Mouse (Mus musculus) cerebellum, adult 11 months (tissue): Measurements from ENCODE around the gene Cyb561d1.
"Not testable (repeated sequence)": the region's sequence is repeated elsewhere in the genome, so short reads cannot be mapped to it uniquely, and the experiment has no call there.

Experiments
- DNase-seq: peaks from one replicate; pipeline ENCODE4 v3.0.0; 2022

Cyb561d1 gene

DNA sequence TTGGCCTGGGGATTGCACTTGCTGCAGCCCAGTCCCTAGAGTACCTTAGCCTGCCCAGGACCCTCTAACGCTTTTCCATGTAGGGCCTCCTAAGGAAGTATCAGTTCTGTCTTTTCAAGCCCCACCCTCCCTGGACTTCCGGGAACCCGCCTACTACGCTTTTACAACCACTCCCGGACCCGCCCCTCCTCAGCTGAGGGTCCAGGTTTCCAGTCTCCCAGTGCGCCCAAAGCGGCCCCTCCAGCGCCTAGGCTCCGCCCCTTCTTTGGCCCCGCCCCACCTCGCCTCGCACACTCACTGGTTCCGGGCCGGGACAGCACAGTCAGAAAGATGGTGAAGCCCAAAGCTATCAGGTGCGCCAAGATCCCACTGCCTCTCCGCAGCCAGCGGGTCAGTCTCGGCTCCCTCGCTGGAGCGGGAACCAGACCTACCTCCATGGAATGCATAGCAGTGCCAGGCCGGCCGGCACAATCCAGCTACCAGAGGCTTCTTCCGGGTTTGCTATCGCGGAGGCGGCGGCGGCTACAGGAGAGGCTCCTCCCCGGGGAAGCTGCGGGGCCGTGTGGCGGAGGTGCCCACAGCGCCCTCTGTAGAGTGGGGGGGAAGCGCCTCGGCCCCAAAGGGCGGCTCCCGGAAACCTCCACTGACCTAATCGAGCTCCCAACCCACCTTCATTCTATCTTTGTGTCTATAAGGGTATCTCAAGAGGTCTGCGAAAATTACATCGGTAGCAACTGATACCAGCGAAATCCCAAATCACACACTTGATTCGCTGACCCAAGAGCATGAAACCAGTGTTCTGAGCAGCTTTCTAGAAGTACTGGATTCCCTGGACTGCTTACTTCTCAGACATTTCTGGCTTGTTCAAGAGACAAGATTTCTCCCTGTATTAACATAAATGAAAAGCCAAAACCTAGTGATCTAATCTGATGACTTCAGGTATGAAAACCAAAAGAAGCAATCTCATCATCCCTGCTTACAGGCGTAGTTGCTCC is at the start of gene Cyb561d1:
TSS of gene Cyb561d1 (minus strand) at position 884 of the 995 bp plus-strand sequence.
- DNase-seq, result peak; percentile 87

DNA sequence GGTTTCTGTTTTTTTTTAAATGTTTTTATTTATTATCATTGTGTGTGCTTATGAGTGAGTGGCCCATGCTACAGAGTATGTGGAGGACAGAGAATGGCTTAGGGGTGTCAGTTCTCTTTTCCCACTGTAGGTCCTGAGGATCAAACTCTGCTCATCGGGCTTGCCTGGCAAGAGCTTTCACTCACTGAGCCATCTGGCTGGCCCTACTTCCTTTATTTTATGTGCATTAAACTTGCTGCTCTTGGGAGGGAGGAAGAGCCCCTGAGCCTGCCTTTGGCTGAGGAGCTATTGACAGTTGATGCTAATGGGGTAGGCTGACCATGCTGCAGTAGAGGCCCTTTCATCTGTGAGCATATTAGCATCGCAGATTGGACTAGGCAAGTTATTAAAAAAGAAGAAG is 45.8 kb upstream of the Cyb561d1 start:
- no peak for DNase-seq

DNA sequence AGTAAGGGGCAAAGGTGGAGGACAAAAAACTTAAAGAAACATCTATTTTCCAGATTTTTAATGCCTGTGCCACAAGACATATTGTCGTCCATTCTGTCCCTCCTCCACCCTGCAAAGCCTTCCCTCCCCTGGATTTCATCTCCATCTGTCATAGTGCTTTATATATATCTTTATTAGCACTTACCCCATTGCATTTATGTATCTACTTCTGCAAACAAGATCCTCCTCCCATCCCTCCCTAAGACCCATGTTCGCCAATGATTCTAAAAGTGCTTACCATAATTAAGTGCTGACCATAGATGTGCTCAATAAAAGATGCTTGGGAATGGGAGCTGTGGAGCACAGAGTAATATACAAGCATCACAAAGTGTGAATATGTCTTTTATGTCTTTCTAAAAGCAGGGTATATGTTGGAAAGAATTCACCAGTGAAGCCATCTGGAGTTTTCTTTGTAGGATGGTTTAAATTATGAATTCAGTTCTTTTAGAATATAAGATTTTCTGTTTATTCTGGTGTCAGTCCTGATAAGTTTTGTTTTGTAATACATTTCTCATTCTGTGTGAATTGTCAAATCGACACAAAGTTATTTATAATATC is 40.3 kb upstream of the Cyb561d1 start:
- no peak for DNase-seq

DNA sequence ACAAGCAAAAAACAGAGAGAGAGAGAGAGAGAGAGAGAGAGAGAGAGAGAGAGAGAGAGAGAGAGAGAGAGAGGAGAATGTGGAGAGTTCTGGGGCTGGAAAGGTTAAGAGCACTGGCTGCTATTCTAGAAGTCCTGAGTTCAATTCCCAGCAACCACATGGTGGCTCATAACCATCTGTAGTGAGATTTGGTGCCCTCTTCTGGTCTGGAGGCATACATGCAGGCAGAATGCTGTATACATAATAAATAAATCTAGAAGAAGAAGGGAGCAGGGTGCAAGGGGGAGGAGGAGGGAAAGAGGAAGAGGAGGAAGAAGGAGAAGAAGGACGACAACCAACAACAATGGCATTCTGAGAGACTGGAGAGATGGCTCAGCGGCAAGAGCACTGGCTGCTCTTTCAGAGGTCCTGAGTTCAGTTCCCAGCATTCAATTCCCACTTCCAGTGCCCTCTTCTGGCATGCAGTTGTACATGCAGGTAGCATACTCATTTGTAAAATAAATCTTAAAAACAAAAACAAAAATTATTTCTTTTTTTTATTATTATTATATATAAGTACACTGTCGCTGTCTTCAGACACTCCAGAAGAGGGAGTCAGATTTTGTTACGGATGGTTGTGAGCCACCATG is 36.6 kb upstream of the Cyb561d1 start:
- not testable (repeated sequence) for DNase-seq

DNA sequence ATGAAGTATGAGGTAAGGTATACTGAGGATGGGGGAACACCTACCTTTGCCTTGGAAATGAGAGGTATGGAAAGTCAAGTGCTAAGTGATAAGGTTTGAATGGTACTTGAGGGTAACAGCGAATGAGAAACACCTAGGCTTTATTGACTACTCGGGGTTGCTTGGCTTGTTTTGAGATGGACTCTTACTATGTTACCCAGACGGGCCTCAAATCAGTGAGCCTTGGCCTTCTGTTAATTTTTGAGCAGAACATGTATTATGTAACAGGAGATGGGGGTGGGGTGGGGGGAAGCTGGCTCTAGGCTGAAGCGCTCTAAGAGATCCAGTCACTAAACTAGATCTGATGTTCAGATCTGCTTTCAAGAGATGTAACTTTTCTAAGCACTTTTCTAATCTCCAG is 30.6 kb upstream of the Cyb561d1 start:
- DNase-seq, result no peak

DNA sequence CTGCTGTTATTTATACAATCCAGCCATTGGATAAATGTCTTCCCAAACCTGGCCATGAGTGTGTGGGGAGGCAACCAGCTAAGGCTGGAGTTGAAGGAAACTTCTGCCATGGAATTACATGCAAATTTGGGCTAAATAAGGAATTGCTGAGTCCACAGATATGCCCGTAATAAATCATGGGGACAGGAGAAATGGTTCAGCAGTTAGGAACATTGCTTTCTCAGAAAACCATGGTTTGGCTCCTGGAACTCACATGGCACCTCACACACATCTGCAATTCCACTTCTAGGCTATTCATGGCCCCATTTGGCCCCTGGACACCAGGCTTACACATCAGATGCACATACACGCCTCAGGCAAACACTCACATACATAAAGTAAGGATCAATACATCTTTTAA is 26.5 kb upstream of the Cyb561d1 start:
- no peak for DNase-seq

DNA sequence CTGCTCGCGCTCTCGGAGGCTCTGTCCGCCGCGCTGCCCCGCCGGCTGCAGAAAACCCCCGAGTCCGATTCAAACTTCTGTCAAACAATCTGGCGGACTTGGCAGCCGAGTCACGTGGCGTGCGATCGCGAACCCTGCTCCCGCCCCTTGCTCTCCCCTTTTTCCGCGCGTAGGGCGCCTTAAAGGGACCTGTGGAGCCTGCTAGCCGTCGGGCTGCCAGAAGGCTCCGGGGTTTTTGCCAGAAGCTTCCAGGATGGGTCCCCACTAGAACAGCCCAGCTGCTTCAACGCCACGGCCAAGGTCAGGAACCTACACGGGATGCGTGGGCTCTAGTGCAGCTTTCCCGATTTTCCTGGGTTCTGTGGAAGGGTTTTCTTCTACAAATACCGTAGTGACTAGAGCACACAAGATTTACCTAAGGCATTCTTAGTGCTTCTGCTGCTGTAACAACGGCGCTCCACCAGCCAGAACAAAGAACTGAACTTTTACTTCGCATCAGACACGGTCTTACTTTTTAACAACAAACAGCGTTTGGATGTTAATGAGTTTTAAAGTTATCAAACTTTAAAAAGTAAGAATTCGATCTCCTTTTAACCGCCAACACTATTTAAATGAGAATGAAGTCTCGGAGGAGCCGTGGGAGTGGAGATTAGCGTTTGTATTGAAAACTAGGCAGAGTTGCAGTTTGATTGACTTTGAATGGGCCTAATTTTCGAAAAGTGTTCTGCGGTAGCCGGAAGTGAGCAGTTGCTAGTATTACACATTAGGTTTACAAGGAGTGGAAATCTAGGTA is 25.7 kb upstream of the Cyb561d1 start, which contains the start of gene Sypl2:
TSS of gene Sypl2 (minus strand) at position 91 of the 793 bp plus-strand sequence.
- no peak for DNase-seq

DNA sequence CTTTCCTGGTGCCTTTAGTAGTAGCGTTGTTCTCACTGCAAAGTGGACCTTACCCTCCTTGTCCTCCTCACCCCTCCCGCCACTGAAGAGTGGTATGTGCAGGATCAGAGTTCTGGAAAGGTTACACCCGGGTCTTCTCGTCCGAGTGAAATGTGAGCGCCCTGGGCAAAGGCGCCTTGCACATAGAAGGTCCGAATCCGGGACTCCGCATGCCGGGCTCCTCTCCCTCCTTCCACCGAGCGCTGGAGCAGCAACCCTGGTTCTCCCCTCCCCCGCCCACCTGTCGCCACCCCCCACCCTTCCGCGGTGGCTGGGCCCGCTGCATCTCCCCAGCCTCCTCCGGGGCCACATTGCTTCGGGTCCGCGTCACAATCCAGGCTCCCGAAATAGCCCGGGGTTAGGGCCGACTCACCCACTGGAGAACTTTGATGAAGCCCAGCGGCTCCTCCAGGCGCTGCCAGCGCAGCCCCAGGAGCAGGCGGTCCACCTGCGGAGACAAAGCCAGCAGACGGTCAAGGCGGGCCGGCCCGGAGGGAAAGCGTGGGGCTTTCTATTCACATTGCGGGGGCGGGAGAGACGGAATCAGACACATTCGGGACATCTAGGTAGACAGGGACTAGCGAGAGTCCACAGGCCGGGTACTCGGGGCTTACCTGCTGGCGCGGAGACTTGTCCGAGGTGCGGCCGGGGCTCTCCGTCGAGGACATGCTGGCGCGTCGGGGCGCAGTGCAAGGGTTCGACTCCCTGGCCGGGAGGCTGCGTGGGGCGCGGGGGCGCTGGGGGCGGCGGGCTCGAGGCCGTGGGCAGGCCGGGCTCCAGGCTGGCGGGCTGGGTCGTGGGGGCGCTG is 24.9 kb upstream of the Cyb561d1 start:
- DNase-seq, result no peak

DNA sequence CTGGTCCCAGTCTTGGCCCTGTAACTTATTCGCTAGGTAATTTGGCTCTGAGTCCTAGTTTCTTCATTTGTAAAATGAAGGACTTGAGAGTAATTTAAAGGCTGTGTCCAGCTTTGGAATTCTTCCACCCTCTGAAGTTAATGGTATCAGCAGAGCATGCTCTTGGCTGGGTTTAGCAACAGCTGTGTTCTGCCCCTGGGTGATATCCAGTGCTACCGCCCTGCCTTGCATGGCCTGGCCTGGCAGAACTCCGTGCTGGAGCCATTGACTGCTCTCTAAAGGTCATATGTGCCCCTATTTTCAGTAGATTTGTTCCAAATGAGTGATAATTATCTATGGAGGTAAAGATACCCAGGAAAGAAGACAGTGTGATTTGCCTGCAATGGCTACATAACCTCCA is 19.6 kb upstream of the Cyb561d1 start:
- DNase-seq, result no peak

DNA sequence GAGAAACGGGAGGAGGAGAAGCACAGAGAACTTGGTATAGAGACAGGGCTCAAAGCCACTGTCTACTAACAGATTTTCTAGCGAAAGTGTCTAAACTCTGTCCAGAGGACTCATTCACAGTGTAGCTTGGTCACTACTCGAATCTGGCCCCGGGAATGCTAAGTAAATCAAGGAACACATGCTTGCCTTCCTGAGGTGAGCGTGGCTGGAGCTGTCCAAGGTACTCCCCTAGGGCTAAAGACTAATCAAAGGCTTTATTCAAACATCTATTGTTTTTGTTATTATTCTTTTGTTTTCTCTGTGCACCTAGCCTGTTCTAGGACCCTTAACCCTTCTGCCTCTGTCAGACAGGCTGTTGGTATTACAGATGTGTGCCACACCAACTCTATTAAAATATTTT is 13.7 kb upstream of the Cyb561d1 start:
- no peak for DNase-seq

DNA sequence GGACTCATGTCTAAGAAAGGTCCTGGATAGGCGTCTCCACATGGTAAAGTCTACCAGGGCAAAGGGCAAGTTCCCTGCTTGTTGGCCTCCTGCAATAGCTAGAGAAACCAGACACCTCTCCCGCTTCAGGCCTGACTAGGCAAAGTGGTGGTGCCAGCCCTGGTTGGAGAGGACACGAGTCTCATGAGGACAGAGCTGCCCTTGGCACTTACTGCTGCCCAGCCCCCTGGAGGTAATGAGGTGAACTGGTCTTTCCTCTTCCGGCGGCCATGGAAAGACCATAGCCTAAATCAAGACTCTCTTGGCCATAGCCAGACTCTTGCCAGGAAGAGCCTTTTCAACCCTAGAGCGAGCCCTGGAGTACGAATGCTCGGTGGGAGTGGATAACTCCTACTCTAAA is 11.4 kb upstream of the Cyb561d1 start:
- peak; percentile 33 for DNase-seq

DNA sequence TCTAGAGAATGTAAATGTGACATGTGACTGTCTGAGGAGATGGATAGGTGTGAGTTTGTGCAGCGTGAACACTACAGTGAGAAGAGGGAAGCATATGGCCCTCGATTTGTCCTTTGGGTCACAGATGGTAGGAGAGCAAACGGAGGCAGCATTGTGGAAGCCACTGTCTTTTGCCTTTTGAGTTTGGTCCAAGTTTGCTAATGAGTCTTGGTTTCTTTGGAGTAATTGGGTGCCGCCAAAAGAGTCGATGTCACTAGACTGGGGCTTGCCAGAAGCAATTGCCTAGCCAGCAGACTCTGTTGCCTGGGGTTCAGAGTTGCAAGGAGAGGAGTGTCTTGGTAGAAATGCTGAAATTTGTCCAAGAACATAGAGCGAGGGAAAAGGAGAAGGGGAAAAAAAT is 10.8 kb upstream of the Cyb561d1 start:
- peak; percentile 30 for DNase-seq

DNA sequence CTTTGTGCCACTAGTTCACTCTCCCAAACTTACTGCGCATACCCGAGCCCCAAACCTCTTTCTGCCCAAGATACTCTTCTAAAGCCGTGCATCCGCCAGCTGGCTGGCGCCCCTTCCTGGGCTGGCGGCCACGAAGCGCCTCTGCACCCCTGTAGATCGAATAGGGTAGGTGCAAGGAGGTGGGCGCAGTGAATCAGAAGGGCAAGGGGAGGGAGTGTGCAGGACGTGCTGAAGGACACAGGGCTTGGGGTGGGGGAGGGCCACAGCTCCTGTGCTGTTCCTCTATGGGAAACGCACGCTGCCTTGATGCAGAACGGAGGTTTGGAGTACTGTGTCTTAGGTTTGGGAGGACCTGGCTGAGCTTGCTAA is 9.7 kb upstream of the Cyb561d1 start, which contains the start of gene Atxn7l2:
TSS of gene Atxn7l2 (minus strand) at position 164 of the 369 bp plus-strand sequence.
- DNase-seq, result no peak

DNA sequence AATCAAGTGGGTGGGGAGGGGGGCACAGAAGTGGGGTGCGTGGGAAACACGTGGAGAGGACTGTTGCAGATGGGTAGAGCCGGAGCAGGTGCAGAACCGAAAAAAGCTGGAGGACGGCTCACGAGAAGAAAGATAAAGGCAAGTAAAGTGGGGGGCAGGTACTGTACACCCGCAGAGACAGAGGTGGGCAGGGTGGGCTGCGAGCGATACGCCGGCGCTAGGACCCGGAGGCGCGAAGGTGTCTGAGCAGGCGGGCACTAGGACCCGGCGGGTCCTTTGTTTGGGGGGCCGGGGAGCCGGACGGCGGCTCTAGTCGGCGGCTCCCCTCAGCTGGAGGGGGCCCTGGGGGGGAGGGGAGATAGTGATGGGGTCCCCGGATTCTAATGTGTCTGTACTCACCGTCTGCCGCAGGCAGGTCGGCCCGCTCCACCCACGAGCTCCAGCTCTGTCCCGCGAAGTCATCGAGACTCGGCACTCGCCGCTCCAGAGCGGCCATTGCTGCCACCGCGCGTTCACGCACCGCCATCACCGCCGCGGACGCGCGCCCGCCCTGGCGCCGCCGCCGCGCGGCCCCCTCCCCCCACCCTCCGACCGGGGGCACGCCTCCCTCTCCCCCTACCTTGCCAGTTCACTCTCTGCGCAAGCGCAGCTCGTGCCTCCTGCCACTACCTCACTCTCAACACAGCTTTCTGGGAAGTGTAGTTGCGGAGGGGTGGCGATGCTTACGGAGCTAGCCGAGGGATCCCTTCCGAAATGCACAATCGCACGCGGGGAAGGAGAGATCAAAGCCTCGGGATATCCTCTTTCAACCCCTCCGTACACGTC is 9.1 kb upstream of the Cyb561d1 start:
- peak; percentile 94 for DNase-seq

DNA sequence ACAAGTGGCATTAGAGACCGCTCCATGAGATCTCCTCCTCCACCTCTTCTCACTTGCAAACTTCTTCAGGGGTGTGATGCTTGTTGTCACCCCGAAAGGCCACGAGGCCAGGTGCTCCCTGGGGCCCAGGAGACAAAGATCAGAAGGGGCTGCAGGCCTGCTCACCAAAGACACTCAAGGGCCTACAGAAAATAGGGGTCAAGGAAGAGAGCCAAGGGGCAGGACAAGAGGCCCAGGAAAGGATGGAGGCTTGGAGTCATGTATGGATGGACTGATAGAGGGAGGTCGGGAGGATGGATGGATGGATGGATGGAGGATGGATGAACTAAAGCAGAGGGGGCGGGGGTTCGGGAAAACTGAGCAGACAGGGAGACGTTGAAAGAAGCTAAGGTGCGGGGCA is 8.5 kb upstream of the Cyb561d1 start:
- DNase-seq, result no peak

DNA sequence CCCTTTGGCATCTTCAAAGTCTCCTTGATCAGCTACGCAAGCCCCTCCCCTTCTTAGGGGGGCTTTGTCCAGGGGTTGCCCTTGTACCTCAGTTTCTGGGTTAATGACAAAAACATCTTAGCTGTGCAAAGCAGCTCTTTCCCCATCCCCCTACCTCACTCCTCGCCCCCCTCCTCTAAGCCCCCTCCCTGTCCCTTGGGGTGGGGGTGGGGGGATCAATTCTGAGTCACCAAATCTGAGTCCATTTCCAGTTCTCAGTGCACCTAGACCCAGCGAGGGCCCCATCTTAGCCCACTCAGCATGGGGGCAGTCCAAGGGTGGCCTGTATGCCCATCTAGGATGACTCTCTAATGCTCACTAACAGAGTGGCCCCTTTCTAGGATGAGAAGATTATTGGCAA is 8.0 kb upstream of the Cyb561d1 start:
- no peak for DNase-seq

DNA sequence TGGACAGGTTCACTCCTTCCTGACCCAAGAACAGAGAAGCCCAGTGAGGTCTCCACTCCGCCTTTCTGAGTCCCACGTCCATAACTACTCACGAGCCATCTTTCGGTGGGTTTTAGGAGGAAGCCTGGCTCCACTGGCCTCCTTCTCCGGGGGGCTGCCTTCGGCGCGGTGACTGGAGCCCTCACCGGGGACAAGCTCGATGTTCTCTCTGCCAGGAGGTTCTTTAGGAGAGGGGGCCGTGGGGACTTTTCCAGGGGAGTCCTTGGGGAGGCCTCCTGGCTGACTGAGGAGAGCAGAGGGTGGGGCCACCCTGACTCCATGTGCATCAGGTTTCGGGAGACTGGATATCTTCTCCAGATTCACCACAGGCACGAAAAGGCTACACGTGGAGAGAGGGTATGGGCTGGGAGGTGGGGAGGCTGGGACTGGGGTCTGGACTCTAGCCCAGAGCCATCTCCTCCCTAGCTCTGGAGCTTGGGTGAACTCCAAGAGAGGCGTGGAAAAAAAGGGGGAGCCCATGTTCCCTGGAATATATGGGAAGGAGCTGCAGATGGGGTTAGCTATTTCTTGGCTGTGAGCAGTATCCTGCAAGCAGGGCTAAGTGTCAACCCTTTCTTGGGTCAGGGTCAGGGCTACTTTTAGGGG is 5.8 kb upstream of the Cyb561d1 start:
- no peak for DNase-seq

DNA sequence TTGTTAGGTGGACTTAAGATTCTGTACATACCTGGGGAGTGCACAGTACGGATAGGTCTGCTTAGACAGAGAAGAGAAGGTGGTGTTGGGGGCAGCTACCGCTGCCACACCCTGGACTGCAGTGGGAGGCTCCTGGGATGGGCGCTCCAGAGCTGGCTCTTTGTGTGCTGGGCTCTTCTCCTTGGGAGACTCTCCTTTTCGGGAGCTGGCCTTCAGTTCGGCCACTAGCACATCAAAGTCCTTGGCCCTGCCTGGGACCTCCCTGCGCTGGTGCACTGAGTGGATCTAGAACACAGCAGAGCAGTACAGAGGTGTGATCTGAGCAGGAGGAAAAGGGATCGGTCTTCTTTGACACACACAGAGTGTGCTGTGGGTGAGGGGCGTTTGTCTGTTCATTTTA is 4.6 kb upstream of the Cyb561d1 start:
- DNase-seq, result no peak

DNA sequence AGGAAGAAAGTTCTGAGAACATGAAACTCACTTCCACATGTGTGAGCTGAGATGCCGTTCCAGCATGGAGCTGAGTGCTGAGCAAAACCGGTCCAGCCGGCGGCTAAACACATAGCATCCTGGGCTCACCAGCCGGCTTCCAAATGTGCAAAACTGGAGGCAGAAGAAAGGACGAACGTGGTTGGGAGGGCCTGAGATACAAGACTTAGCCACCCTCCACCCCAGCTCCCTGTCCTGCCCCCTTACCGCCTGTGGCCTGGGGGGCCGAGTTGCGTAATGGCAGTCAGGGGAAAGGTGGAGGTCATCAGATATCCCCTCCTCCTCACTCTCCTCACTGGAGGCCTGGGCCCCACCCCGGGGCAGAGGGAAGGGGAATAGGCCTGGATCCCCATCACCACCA is 3.5 kb upstream of the Cyb561d1 start:
- DNase-seq, result no peak

DNA sequence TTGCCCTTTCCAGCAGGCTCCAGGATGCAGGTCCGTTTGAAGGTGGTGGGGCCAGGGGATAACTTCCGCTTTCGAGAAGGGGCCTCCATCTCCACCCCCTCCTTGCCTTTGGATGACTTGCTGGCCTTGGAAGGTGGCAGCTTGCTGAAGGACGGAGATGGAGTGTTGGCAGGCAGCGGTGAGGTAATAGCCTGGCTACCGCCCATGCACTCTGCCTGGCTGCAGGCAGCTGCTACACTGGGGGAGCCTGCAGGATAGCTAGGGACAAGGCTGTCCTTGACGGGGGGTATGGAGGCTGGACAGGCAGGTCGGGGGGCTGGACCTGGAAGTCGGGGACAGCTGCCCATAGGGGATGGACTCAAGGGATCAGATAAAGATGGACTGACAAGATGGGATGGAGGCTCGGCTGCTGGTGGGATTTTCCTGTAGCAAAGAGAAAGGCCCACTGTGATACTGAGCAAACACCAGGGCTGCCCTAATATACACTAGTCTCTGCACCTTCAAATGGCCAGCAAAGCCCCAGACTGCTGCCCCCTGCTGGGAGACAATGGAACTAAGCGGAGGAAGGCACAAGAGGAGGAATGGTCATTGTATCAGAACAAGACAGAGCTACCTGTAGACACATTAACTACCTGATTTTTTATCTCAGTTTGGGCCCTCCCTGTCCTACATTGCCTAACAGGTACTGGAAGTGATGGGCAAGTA is 2.8 kb upstream of the Cyb561d1 start:
- DNase-seq, result peak; percentile 83
